ENCODE assay signal across 8 mouse cellular contexts in genomic region chr7:16913806-16914452, GRCm38 (mm10). TPM values are rescaled to one million over a fixed set of nuclear protein-coding genes. Genes with fewer than 3 reads are reported as not detected.
DNase-seq lines count a peak whose midpoint lies in the region; ATAC-seq lines count a peak whose summit lies in the region.

No protein-coding gene starts in this region.

- DNase-seq in adrenal gland, adult 18-20 months (ENCODE audit: low spot score in 2 of 2): peak; percentile 72 to 76
- DNase-seq in adrenal gland, adult 8-10 months: no peak
- peak; percentile 32 for DNase-seq in c-Kit-negative CD71-positive TER-119-positive erythroid progenitor cells, embryonic 14.5 days (ENCODE audit: low read depth, low spot score)
- peak; percentile 91 for DNase-seq in fibroblast of lung, adult 2 months (ENCODE audit: low read depth)
- peak; percentile 78 to 81 for DNase-seq in layer of hippocampus, postnatal 14 days (ENCODE audit: low spot score in 2 of 2)
- DNase-seq in lung, postnatal 36 days: peak; percentile 82
- peak; percentile 77 to 80 for DNase-seq in right cerebral cortex, postnatal 10 days (ENCODE audit: low spot score in 2 of 2)

- ATAC-seq in hematopoietic stem cell, adult 5-6 weeks (replicated peaks in 1 of 2; ENCODE audit: insufficient read depth in 1 of 2, low FRiP score in 2 of 2, low TSS enrichment in 1 of 2, low read depth in 1 of 2, poor library complexity in 2 of 2, severe bottlenecking in 2 of 2): peak; percentile 74

RNA-seq across cellular contexts. Expression of gene Ptgir, which starts 7.6 kb away (rescaled TPM):
- 1 to 10 TPM in 1 of 2 experiments, under 1 TPM in 1; 0.96 to 1.1 TPM for total RNA-seq in adrenal gland, adult 18-20 months (2021)
- 1 to 10 TPM; 2.4 to 3.3 (median 2.6) TPM for total RNA-seq in adrenal gland, adult 8-10 months (2022)
- 1.3 and 3.7 TPM in 2 replicates for total RNA-seq in hematopoietic stem cell, adult 5-6 weeks (2017)
- total RNA-seq in layer of hippocampus, postnatal 14 days (2021): under 1 TPM in 1 of 2 experiments, not detected in 1; 0.28 TPM

RNA-seq across cellular contexts. Expression of gene Calm3, which starts 10.0 kb away (rescaled TPM):
- 100 to 1,000 TPM; 227 to 234 TPM for total RNA-seq in adrenal gland, adult 18-20 months (2021)
- total RNA-seq in adrenal gland, adult 8-10 months (2022): 100 to 1,000 TPM; 278 to 314 (median 294) TPM
- 391 and 520 TPM in 2 replicates for total RNA-seq in hematopoietic stem cell, adult 5-6 weeks (2017)
- total RNA-seq in layer of hippocampus, postnatal 14 days (2021): 1,000 to 10,000 TPM; 2,318 to 2,416 TPM

RNA-seq across cellular contexts. Expression of gene Gng8, which starts 22.3 kb away (rescaled TPM):
- total RNA-seq in adrenal gland, adult 18-20 months (2021): under 1 TPM in 1 of 2 experiments, not detected in 1; 0.35 TPM
- total RNA-seq in adrenal gland, adult 8-10 months (2022): 1 to 10 TPM in 1 of 4 experiments, under 1 TPM in 1, not detected in 2; 1.00 to 1.0 TPM
- 0.25 TPM in 1 of 2 replicates, not detected in the other for total RNA-seq in hematopoietic stem cell, adult 5-6 weeks (2017)
- total RNA-seq in layer of hippocampus, postnatal 14 days (2021): 1 to 10 TPM; 1.5 to 1.9 TPM

RNA-seq across cellular contexts. Expression of gene Pnmal2, which starts 30.6 kb away (rescaled TPM):
- 10 to 100 TPM; 24.4 to 33.3 TPM for total RNA-seq in adrenal gland, adult 18-20 months (2021)
- 10 to 100 TPM; 35.2 to 71.0 (median 48.2) TPM for total RNA-seq in adrenal gland, adult 8-10 months (2022)
- total RNA-seq in hematopoietic stem cell, adult 5-6 weeks (2017): 0.25 TPM in 1 of 2 replicates, not detected in the other
- 100 to 1,000 TPM; 240 to 246 TPM for total RNA-seq in layer of hippocampus, postnatal 14 days (2021)

RNA-seq across cellular contexts. Expression of gene Dact3, which starts 38.8 kb away (rescaled TPM):
- 1 to 10 TPM; 3.1 to 3.8 TPM for total RNA-seq in adrenal gland, adult 18-20 months (2021)
- total RNA-seq in adrenal gland, adult 8-10 months (2022): 1 to 10 TPM; 4.2 to 5.9 (median 4.6) TPM
- 0.99 TPM in 1 of 2 replicates, not detected in the other for total RNA-seq in hematopoietic stem cell, adult 5-6 weeks (2017)
- 100 to 1,000 TPM; 115 to 120 TPM for total RNA-seq in layer of hippocampus, postnatal 14 days (2021)
